Mouse (Mus musculus): ENCODE results near the gene Rtkn2.

The Rtkn2 gene

DNA sequence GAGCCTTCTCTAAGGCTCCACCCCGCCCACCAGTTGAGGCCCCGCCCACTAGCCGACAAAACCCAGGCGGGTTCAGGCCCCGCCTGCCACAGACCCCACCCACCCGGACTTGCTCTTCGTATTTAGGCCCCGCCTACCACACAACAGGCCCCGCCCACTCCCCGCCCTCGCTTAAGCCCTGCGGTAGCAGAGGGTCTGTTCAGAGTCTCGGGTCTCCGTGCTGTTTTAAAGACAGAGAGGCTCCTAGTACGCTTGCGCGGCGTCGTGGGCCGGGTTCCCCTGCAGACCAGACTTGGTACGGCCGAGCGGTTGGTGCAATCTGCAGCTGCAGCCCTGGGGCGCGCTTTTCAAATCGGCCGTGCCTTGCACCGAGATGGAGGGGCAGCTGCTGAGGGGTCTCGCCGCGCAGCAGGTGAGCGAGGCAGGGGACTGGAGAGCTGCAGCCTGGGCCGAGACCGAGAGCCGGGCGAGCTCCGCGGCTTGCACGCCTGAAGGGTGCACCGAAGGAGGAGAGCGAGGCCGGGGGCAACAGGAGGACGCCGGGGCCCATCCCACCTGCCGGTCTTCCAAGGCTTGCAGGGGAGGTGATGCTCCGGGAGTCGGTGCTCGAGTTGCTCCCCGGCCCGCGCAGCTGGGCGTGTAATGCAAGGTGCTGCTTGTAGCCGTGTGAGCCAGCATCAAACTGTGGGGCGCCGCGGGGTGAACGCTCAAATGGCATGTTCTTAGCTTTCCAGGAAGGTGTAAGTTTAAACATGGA, at the start of gene Rtkn2:
TSS of gene Rtkn2 (plus strand) at position 170 of the 757 bp plus-strand sequence.
- peak; percentile 93 for DNase-seq

GRCm38 (mm10) chr10:67931328-67931727, 48.0 kb upstream of the Rtkn2 start:
- no peak for DNase-seq

DNA sequence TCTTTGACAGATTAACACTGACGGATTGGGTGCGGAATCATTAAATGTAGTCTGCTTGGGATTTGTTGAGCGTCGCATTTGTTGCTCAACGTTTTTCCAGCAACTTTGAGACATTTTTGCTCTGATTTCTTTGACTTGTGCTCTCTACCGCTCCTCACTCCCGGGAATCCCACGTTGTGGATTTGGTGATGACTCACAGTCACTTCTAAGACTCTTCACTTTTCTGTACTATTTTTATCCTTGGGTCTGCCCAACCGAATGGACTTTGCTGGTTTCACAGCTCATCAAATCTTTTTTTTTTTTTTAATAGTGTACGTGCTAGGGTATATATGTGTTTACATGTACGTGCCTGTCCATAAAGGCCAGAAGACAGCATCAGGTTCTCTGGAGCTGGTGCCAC, 46.6 kb upstream of the Rtkn2 start:
- DNase-seq = no peak

DNA sequence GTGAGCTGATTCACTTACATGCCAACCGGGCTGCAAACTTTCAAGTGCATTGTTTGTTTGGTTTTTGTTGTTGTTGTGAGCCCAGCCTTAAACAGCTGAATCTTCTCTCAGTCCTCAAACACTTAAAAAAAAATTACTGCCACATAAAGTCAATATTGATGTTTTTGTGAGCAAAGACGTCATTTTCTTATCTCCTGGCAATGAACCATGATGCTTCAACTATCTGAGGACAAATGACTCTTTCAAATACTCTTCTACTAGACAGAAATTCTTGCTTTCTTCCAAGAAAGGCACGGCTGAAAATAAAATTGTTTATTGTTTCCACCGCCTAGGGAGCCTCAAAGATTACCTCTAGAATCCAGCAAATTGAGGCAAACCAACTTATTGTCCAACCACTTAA, 42.4 kb upstream of the Rtkn2 start:
- no peak for DNase-seq

DNA sequence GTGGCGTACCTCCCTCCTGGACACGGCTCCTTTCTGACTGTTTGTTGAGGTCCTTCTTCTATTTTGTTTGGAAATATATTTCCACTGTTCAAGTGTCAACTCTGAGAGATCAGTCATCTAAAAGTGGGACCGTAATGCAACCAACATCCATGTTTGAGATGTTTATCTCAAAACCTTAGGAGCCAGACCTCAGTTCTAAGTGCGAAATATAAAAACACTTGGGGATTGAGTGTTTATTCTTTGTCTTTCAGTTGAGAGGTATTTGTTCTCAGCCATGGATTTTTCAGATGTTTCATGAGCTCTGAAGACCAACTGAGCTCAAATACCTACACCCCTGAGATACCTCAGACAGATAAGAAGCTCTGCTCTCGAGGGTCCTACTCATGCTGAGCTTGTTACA, 41.6 kb upstream of the Rtkn2 start:
- no peak for DNase-seq

DNA sequence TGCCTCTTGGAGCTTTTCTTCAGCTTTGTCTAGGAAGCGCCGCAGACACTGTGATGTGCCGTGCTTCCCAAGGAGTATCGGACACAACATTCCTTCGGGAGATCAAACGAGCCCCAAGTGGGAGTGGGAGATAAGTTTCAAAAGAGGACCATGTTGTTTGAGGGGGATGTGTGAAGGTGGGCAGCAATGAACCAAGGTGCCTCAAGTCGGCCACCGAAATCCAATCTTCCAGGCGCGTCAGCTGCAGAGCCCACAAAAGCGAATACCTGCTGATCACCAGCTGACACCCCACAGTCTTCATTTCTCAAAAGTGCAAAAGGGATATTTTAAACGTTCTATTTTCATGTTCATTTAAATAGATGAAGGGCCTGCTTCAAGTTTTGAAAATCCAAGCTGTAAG, 39.8 kb upstream of the Rtkn2 start:
- no peak for DNase-seq

DNA sequence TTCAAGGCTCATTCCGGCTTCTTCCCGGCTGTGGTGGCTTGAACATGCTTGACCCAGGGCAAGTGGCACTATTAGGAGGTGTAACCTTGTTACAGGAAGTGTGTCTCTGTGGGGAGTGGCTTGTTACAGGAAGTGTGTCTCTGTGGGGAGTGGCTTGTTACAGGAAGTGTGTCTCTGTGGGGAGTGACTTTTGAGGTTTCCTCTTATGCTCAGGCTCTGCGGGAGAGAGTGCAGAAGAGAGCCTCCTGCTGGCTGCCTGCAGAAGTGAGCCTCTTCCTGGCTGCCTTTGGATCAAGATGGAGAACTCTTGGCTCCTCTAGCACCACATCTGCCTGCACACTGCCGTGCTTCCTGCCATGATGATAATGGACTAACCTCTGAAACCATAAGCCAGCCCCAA, 35.9 kb upstream of the Rtkn2 start:
- DNase-seq = no peak

GRCm38 (mm10) chr10:67950059-67950748, 29.2 kb upstream of the Rtkn2 start:
- DNase-seq = no peak

GRCm38 (mm10) chr10:67951690-67952089, 27.7 kb upstream of the Rtkn2 start:
- DNase-seq = no peak

- no peak for DNase-seq
These were observed 23.4 kb upstream of the Rtkn2 start for GRCm38 (mm10) chr10:67955982-67956381.

DNA sequence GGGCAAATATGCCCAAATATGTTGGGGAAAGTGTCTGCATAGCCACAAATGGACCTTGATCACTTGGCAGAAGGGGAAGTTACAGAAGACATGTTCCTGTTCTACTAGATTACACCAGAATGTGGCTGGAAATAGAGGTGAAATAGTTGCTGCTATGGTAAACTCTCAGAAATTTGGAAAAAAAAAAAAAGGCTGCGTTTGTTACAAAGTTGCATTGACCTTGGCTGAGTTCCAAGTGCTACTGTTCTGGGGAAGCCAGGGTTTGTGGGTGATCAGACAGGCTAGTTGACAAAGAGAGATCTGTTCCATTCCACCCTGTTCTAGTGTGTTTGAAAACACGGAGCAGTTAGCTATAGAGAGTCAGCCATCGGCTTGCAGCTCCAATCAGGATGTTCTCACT, 19.4 kb upstream of the Rtkn2 start:
- no peak for DNase-seq

DNA sequence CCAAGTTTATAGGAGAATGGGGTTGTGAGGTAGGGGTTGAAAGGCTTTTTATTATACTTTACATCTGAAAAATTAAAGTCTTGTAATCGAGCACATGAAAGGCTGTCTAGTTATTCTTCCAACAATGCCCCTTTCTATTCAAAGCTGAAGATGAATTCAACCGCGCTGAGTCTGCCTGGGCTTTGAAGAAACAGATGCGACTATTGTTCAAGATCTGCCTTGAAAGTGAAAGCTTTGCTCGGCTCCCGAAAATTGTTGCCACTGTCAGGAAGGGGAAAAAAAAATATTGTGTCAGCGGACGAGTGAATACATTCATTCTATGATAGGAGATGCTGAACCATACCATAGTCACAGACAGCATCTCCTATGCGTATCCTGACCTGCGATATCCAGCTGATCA, 16.9 kb upstream of the Rtkn2 start:
- DNase-seq = no peak

GRCm38 (mm10) chr10:67964060-67964459, 15.3 kb upstream of the Rtkn2 start:
- no peak for DNase-seq

DNA sequence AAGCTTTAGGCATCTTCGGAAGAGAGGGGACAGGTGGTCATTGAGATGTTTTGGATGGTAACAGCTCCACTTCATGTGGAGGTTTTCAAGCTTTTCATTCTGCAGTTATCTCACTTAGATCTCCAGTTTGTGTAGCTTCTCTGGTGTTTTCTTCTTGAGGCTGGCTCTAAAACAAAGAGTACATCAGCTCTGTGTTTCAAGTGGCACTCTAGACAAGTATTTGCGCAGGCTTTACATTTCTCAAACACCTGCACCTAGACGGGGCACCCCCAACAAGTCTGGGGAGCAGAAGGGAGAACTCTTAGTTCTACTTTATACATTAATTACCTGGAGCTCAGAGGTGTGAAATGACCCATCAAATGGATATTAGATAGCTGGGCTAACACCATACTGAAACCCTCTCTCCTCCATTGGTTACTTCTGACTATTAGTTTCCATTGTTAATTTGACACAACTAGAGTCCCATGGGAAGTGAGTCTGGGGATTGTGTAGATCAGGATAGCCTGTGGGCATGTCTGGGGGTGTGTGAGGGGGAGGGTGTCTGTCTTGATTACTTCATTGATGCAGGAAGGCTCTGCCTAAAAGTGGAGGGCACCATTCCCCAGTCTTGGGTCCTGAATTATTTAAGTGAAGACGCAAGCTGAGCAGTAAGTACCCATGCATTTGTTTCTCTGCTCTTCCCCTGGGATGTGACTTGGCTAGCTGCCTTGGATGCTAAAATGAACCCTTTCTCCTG, 14.0 kb upstream of the Rtkn2 start:
- peak; percentile 23 for DNase-seq

GRCm38 (mm10) chr10:67966102-67966501, 13.3 kb upstream of the Rtkn2 start:
- peak; percentile 12 for DNase-seq

DNA sequence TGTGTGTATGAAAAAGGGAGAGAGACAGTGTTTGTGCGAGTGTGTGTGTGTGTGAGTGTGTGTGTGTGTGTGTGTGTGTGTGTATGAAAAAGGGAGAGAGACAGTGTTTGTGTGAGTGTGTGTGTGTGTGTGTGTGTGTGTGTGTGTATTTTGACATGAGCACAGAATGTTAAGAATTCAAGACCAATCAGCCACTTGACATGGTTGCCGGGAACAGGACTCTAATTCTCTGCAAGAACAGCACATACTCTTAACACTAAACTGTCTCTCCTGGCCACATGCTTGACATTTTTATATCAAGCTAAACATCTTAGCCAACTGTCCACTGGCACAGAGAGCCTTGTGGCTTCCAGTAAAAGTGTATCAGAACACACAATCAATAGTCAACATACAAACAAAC, 12.4 kb upstream of the Rtkn2 start:
- no peak for DNase-seq

DNA sequence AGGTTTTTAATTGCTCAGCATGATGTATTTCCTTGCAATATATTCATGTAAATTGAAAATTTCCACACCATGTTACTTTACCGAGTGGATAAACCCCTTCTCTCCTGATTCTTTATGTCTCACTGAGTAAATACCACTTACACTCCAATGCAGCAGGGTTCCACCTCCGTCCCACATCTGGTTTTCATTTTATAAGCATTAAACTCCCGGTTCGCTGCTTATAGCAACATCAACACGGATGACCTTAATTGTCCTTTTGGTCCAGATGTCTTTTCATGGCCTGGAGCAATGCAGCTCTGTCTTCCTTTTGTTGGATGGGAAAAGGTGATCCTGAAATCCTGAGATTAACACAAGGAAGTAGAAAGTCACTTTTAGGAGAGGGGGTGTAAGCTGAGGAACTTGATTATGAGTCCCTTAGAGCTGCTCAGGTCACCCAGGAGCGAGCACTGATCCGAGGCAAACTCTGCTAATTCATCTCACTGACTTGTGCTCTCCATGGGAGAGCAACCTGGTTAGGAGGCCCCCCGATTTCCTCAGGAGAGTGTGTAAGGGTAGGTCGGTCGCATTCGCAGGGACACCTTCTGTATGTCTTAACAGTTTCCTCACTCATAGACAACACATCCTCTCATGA, 8.1 kb upstream of the Rtkn2 start:
- no peak for DNase-seq

DNA sequence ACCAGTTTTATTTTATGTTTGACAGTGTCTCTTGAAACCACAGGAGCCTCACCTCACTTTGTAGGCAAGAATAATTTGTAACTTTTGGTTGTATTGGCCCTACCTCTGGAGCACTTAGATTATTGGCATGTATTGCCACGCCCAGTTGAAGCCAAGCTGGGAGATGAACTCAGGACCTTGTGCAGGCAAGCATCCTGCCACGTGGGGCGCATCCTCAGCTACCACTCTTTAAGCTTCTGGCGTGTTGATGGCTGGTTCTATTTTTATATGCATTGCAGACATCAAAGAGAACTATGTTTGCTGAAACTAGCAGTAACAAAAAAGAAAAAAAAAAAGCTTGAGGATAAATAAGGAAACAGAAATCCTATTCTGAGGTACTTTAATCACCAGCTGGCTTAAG, 2.1 kb upstream of the Rtkn2 start:
- DNase-seq = peak; percentile 48

DNA sequence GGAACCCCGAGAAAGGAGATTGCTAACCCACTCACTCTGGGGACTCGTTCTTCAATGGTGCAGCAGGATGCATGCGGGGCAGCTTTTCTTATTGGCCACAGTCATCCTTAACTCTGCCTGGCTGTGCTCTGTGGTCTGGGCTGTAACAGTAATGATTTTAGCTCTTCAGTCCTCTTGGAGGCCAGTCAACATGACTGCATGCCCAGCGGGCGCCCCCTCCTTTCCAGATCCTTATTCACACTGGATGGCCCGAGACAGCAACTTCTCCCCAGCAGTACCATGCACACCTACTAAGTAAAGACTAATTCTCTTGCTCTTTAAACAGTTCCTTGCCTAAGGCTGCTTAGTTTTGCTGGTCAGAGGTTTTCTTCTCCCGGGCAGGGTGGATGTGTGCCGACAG, 4.4 kb downstream of the Rtkn2 start:
- no peak for DNase-seq

- peak; percentile 43 for DNase-seq
These were observed 5.0 kb downstream of the Rtkn2 start for GRCm38 (mm10) chr10:67984271-67984943.

GRCm38 (mm10) chr10:67985100-67985499, 5.7 kb downstream of the Rtkn2 start:
- DNase-seq = no peak

DNA sequence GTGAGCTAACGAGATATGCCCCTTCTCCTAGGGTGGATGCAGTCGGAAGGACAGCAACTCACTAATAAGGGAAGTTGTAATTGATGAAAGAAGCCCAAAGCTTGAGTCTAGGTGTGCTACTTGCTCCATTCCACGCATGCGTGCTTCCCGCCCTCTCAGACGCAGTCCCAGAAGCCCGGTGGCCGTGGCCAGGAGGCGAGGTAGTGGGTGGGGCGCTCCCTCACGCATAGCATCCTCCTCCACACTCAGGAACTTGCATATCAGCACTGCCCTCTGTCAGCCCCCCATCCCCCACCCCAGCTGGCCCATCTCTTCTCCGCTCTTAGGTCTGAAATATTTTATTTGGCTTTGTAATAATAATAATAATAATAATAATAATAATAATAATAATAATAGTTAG, 16.0 kb downstream of the Rtkn2 start:
- no peak for DNase-seq

GRCm38 (mm10) chr10:67996171-67996570, 16.8 kb downstream of the Rtkn2 start:
- peak; percentile 25 for DNase-seq
